Mouse (Mus musculus) heart, embryonic 13.5 days (tissue): Measurements from ENCODE around the gene Gm28043. TPM values are rescaled to one million over a fixed set of nuclear protein-coding genes. Genes with fewer than 3 reads are reported as not detected.
"Not testable (repeated sequence)": the region's sequence is repeated elsewhere in the genome, so short reads cannot be mapped to it uniquely, and the experiment has no call there.

Experiments
- ATAC-seq: fragments of 200-750 bp; cut with Nextera tagmentation; 2 replicates; pipeline ENCODE4 v1.8.0; 2017; ENCODE audit warnings: moderate TSS enrichment; ENCODE audit not compliant: insufficient number of reproducible peaks, low FRiP score, low TSS enrichment; ENCODE audit errors: extremely low read depth
- H3K27ac ChIP-seq: fragments of 300-500 bp; sonication (generic); replicated peaks from 2 replicates; pipeline ENCODE4 v1.5.1; 2015; ENCODE audit warnings: moderate library complexity, mild to moderate bottlenecking, inconsistent platforms
- H3K27me3 ChIP-seq: fragments of 300-500 bp; sonication (generic); replicated peaks from 2 replicates; pipeline ENCODE4 v1.6.1; 2015; ENCODE audit warnings: mild to moderate bottlenecking, inconsistent platforms
- H3K36me3 ChIP-seq: fragments of 300-500 bp; sonication (generic); 2 replicates; pipeline ENCODE4 v1.6.1; 2015; ENCODE audit warnings: mild to moderate bottlenecking, inconsistent platforms
- H3K4me1 ChIP-seq: fragments of 300-500 bp; sonication (generic); 2 replicates; pipeline ENCODE4 v1.6.1; 2015; ENCODE audit warnings: inconsistent platforms
- H3K4me2 ChIP-seq: fragments of 300-500 bp; sonication (generic); 2 replicates; pipeline ENCODE4 v1.6.1; 2015; ENCODE audit warnings: inconsistent platforms, mild to moderate bottlenecking, moderate library complexity
- H3K4me3 ChIP-seq: fragments of 300-500 bp; sonication (generic); 2 replicates; pipeline ENCODE4 v1.5.1; 2015; ENCODE audit warnings: moderate library complexity, mild to moderate bottlenecking, inconsistent platforms
- H3K9ac ChIP-seq: fragments of 300-500 bp; sonication (generic); 2 replicates; pipeline ENCODE4 v1.6.1; 2015; ENCODE audit warnings: inconsistent platforms, mild to moderate bottlenecking, moderate library complexity
- H3K9me3 ChIP-seq: fragments of 300-500 bp; sonication (generic); 2 replicates; pipeline ENCODE4 v1.6.1; 2016; ENCODE audit warnings: inconsistent platforms
- WGBS: fragments of 180-500 bp; shearing (Covaris S2); methylation state at CpG from one replicate; pipeline ENCODE4 v1.1.7; 2015; ENCODE audit warnings: mixed read lengths; 5-methylcytosine and 5-hydroxymethylcytosine counted together
- polyA plus RNA-seq: library from polyadenylated mRNA; unstranded; fragments of >200 nt; fragmentation: Nextera tagmentation; extraction: Ambion mirVana; gene quantifications from 2 replicates; pipeline ENCODE4 v1.2.1, GENCODE M21; 2015

The Gm28043 gene
- polyA plus RNA-seq, 1 experiment from 2014 or later, result 1.6 TPM

GRCm38 (mm10) chr17:29713734-29714133, 99.1 kb downstream of the Gm28043 start:
- peaks cover 57% of the 10 kb centered on the region for H3K4me1 ChIP-seq
- not testable (repeated sequence) for ATAC-seq, H3K4me2 ChIP-seq, H3K36me3 ChIP-seq, H3K9ac ChIP-seq, H3K27ac ChIP-seq, H3K27me3 ChIP-seq, H3K4me3 ChIP-seq, H3K9me3 ChIP-seq
- WGBS, result 94% methylated on average over 4 of the region's 4 CpGs

- Histone ChIP-seq H3K27me3 (peaks cover 10% of the 10 kb centered on the region; the same call in 1 of the 2 replicates), H3K4me2 (peak within 1 kb of the TSS; percentile 91), H3K4me3 (peak within 1 kb of the TSS; percentile 73), H3K9me3 (no peaks in the 10 kb centered on the region), H3K4me1 (peaks cover 25% of the 10 kb centered on the region), H3K9ac (peak within 1 kb of the TSS; percentile 85), H3K36me3 (no peaks in the 10 kb centered on the region), H3K27ac (peak within 1 kb of the TSS; percentile 62)
- 5% methylated on average over 41 of the region's 41 CpGs for WGBS
- peak; percentile 95 for ATAC-seq
Measured at GRCm38 (mm10) chr17:29716732-29717445, 102.2 kb downstream of the Gm28043 start, which contains the start of gene Ccdc167. TSS of gene Ccdc167 (minus strand) at chr17:29717044.

GRCm38 (mm10) chr17:29718660-29719059, 104.0 kb downstream of the Gm28043 start:
- WGBS, result 67% methylated on average over 8 of the region's 8 CpGs
- no peak for ATAC-seq
- H3K9me3 ChIP-seq, result no peaks in the 10 kb centered on the region

GRCm38 (mm10) chr17:29719628-29720575, 105.2 kb downstream of the Gm28043 start:
- H3K9ac ChIP-seq, result no peak overlapping the region
- 69% methylated on average over 13 of the region's 13 CpGs for WGBS
- peaks cover 10% of the 10 kb centered on the region; the same call in 1 of the 2 replicates for H3K27me3 ChIP-seq
- no peak overlapping the region for H3K27ac ChIP-seq
- H3K36me3 ChIP-seq, result no peaks in the 10 kb centered on the region
- peaks cover 13% of the 10 kb centered on the region for H3K4me1 ChIP-seq
- H3K9me3 ChIP-seq, result no peaks in the 10 kb centered on the region
- no peak for ATAC-seq
- no peak overlapping the region for H3K4me3 ChIP-seq
- H3K4me2 ChIP-seq, result no peak overlapping the region

More at GRCm38 (mm10) chr17:29718660-29719059, 104.0 kb downstream of the Gm28043 start:
- H3K27ac ChIP-seq, result no peak overlapping the region
- no peak overlapping the region for H3K4me3 ChIP-seq
- H3K4me2 ChIP-seq, result no peak overlapping the region
- no peaks in the 10 kb centered on the region for H3K36me3 ChIP-seq
- H3K9ac ChIP-seq, result no peak overlapping the region
- peaks cover 13% of the 10 kb centered on the region for H3K4me1 ChIP-seq
- H3K27me3 ChIP-seq, result peaks cover 10% of the 10 kb centered on the region; the same call in 1 of the 2 replicates

GRCm38 (mm10) chr17:29720755-29721365, 106.2 kb downstream of the Gm28043 start:
- Histone ChIP-seq H3K9ac (no peak overlapping the region), H3K9me3 (no peaks in the 10 kb centered on the region), H3K4me3 (no peak overlapping the region), H3K4me2 (no peak overlapping the region), H3K4me1 (peaks cover 10% of the 10 kb centered on the region), H3K36me3 (no peaks in the 10 kb centered on the region), H3K27ac (no peak overlapping the region), H3K27me3 (peaks cover 10% of the 10 kb centered on the region; the same call in 1 of the 2 replicates)
- WGBS, result 69% methylated on average over 11 of the region's 11 CpGs
- no peak for ATAC-seq

GRCm38 (mm10) chr17:29724610-29725009, 109.9 kb downstream of the Gm28043 start:
- Histone ChIP-seq H3K4me1 (no peaks in the 10 kb centered on the region), H3K27me3 (peaks cover 10% of the 10 kb centered on the region; the same call in 1 of the 2 replicates), H3K36me3 (no peaks in the 10 kb centered on the region), H3K27ac (no peak overlapping the region), H3K9me3 (no peaks in the 10 kb centered on the region), H3K4me2 (no peak overlapping the region), H3K4me3 (no peak overlapping the region), H3K9ac (no peak overlapping the region)
- no peak for ATAC-seq
- 62% methylated on average over 6 of the region's 6 CpGs for WGBS

- Histone ChIP-seq H3K9me3 (no peaks in the 10 kb centered on the region), H3K4me2 (no peak overlapping the region), H3K27ac (no peak overlapping the region), H3K4me3 (no peak overlapping the region), H3K36me3 (no peaks in the 10 kb centered on the region), H3K9ac (no peak overlapping the region), H3K27me3 (0 out of 2 replicates have a peak, but pooled peaks cover 7% of the 10 kb centered on the region), H3K4me1 (peaks cover 3% of the 10 kb centered on the region)
- ATAC-seq, result no peak
- 72% methylated on average over 6 of the region's 6 CpGs for WGBS
Measured at GRCm38 (mm10) chr17:29725027-29725620, 110.4 kb downstream of the Gm28043 start.

- Histone ChIP-seq H3K9me3 (no peaks in the 10 kb centered on the region), H3K9ac (no peak overlapping the region), H3K4me3 (no peak overlapping the region), H3K27me3 (no peaks in the 10 kb centered on the region), H3K27ac (no peak overlapping the region), H3K4me1 (peaks cover 19% of the 10 kb centered on the region), H3K4me2 (no peak overlapping the region), H3K36me3 (no peaks in the 10 kb centered on the region)
- 43% methylated on average over 8 of the region's 8 CpGs for WGBS
- ATAC-seq, result no peak
Measured at GRCm38 (mm10) chr17:29728082-29728481, 113.4 kb downstream of the Gm28043 start.

GRCm38 (mm10) chr17:29730510-29731265, 116.0 kb downstream of the Gm28043 start:
- WGBS, result 28% methylated on average over 13 of the region's 13 CpGs
- no peaks in the 10 kb centered on the region for H3K36me3 ChIP-seq
- H3K4me3 ChIP-seq, result no peak overlapping the region
- no peaks in the 10 kb centered on the region for H3K27me3 ChIP-seq
- 0 out of 2 replicates have a peak, but pooled peaks have one; percentile 31 for ATAC-seq
- H3K27ac ChIP-seq, result peak overlapping the region; percentile 86
- peak overlapping the region; percentile 11; the same call in 1 of the 2 replicates for H3K4me2 ChIP-seq
- H3K9me3 ChIP-seq, result no peaks in the 10 kb centered on the region
- H3K4me1 ChIP-seq, result peaks cover 19% of the 10 kb centered on the region
- peak overlapping the region; percentile 50 for H3K9ac ChIP-seq

GRCm38 (mm10) chr17:29731266-29731952, 116.7 kb downstream of the Gm28043 start:
- H3K9ac ChIP-seq, result 0 out of 2 replicates have a peak overlapping the region, but pooled peaks have one; percentile 50
- peak overlapping the region; percentile 86 for H3K27ac ChIP-seq
- H3K36me3 ChIP-seq, result no peaks in the 10 kb centered on the region
- H3K9me3 ChIP-seq, result no peaks in the 10 kb centered on the region
- ATAC-seq, result no peak
- peaks cover 26% of the 10 kb centered on the region for H3K4me1 ChIP-seq
- H3K4me3 ChIP-seq, result no peak overlapping the region
- no peak overlapping the region for H3K4me2 ChIP-seq
- H3K27me3 ChIP-seq, result no peaks in the 10 kb centered on the region
- WGBS, result 56% methylated on average over 12 of the region's 12 CpGs
